7 mouse cellular contexts compared by ENCODE assay signal in genomic region chr14:31018860-31019291, GRCm38 (mm10). TPM values are rescaled to one million over a fixed set of nuclear protein-coding genes. Genes with fewer than 3 reads are reported as not detected.
DNase-seq lines count a peak whose midpoint lies in the region; ATAC-seq lines count a peak whose summit lies in the region.

Gene Pbrm1 (plus strand): TSS chr14:31019138.
Gene Gnl3 (minus strand): TSS chr14:31019152.

- peaks cover 4% of the 10 kb centered on the region for H3K4me1 ChIP-seq in embryonic facial prominence, embryonic 11.5 days (ENCODE audit: control insufficient read depth, insufficient read depth, low read length)
- peaks cover 9% of the 10 kb centered on the region for H3K4me1 ChIP-seq in limb, embryonic 11.5 days (ENCODE audit: control insufficient read depth, insufficient read depth, low read length)
- H3K4me1 ChIP-seq in midbrain, embryonic 14.5 days (ENCODE audit: control insufficient read depth, insufficient read depth, low read length): peaks cover 18% of the 10 kb centered on the region

- H3K27ac ChIP-seq in embryonic facial prominence, embryonic 11.5 days (replicated peaks; ENCODE audit: low read depth, low read length): peak within 1 kb of the TSS; percentile 96
- H3K27ac ChIP-seq in limb, embryonic 11.5 days (replicated peaks; ENCODE audit: low read depth, low read length): peak within 1 kb of the TSS; percentile 97
- peak within 1 kb of the TSS; percentile 99 for H3K27ac ChIP-seq in midbrain, embryonic 14.5 days (replicated peaks; ENCODE audit: low read depth, low read length)

- peaks cover 9% of the 10 kb centered on the region for H3K36me3 ChIP-seq in embryonic facial prominence, embryonic 11.5 days (replicated peaks; ENCODE audit: control insufficient read depth, insufficient read depth, low read depth, low read length)
- peaks cover 19% of the 10 kb centered on the region for H3K36me3 ChIP-seq in limb, embryonic 11.5 days (ENCODE audit: control insufficient read depth, insufficient read depth, low read length)
- peaks cover 47% of the 10 kb centered on the region for H3K36me3 ChIP-seq in midbrain, embryonic 14.5 days (ENCODE audit: control insufficient read depth, insufficient read depth, low read length)

- no peaks in the 10 kb centered on the region for H3K27me3 ChIP-seq in embryonic facial prominence, embryonic 11.5 days (ENCODE audit: control insufficient read depth, insufficient read depth, low read length)
- H3K27me3 ChIP-seq in limb, embryonic 11.5 days (ENCODE audit: control insufficient read depth, insufficient read depth, low read length): no peaks in the 10 kb centered on the region
- H3K27me3 ChIP-seq in midbrain, embryonic 14.5 days (ENCODE audit: control insufficient read depth, insufficient read depth, low read length): no peaks in the 10 kb centered on the region

- peak within 1 kb of the TSS; percentile 55 for H3K4me2 ChIP-seq in embryonic facial prominence, embryonic 11.5 days (ENCODE audit: low read depth, low read length)
- peak within 1 kb of the TSS; percentile 49 for H3K4me2 ChIP-seq in limb, embryonic 11.5 days (ENCODE audit: low read depth, severe bottlenecking)
- H3K4me2 ChIP-seq in midbrain, embryonic 14.5 days (ENCODE audit: low read length): peak within 1 kb of the TSS; percentile 82

- H3K9ac ChIP-seq in embryonic facial prominence, embryonic 11.5 days (replicated peaks; ENCODE audit: low read length): peak within 1 kb of the TSS; percentile 98
- H3K9ac ChIP-seq in limb, embryonic 11.5 days (ENCODE audit: low read length): peak within 1 kb of the TSS; percentile 97
- peak within 1 kb of the TSS; percentile 92 for H3K9ac ChIP-seq in midbrain, embryonic 14.5 days (replicated peaks; ENCODE audit: low read length)

- H3K9me3 ChIP-seq in embryonic facial prominence, embryonic 11.5 days (replicated peaks; ENCODE audit: control insufficient read depth, low read length): no peaks in the 10 kb centered on the region
- no peaks in the 10 kb centered on the region for H3K9me3 ChIP-seq in limb, embryonic 11.5 days (ENCODE audit: control insufficient read depth, low read length)
- no peaks in the 10 kb centered on the region for H3K9me3 ChIP-seq in midbrain, embryonic 14.5 days (ENCODE audit: control insufficient read depth, low read length)

- DNase-seq in adrenal gland, postnatal 14 days: peak; percentile 99
- DNase-seq in embryonic facial prominence, embryonic 11.5 days (ENCODE audit: low spot score): peak; percentile 97
- peak; percentile 100 for DNase-seq in heart, adult 11 months
- peak; percentile 97 for DNase-seq in kidney, adult 18-20 months
- DNase-seq in limb, embryonic 11.5 days (ENCODE audit: low spot score): peak; percentile 97
- peak; percentile 98 for DNase-seq in midbrain, embryonic 14.5 days
- peak; percentile 95 for DNase-seq in spleen, adult 18-20 months

- ATAC-seq in embryonic facial prominence, embryonic 11.5 days (replicated peaks; ENCODE audit: insufficient number of reproducible peaks, low FRiP score, low TSS enrichment, low read depth): peak; percentile 92
- peak; percentile 90 for ATAC-seq in limb, embryonic 11.5 days (ENCODE audit: insufficient number of reproducible peaks, low FRiP score, low TSS enrichment, low read depth)
- peak; percentile 94 for ATAC-seq in midbrain, embryonic 14.5 days (ENCODE audit: low FRiP score, low TSS enrichment)

- peak within 1 kb of the TSS; percentile 83 for H3K4me3 ChIP-seq in embryonic facial prominence, embryonic 11.5 days (ENCODE audit: low read depth, low read length)
- peak within 1 kb of the TSS; percentile 64 for H3K4me3 ChIP-seq in limb, embryonic 11.5 days (ENCODE audit: low read depth, low read length)
- H3K4me3 ChIP-seq in midbrain, embryonic 14.5 days (replicated peaks; ENCODE audit: low read depth, low read length): peak within 1 kb of the TSS; percentile 72

- WGBS in embryonic facial prominence, embryonic 11.5 days: 0% methylated on average over 41 of the region's 53 CpGs
- under 1% methylated on average over 51 of the region's 53 CpGs for WGBS in limb, embryonic 11.5 days
- WGBS in midbrain, embryonic 14.5 days: under 1% methylated on average over 52 of the region's 53 CpGs

RNA-seq across cellular contexts. Expression of gene Pbrm1, which starts in this region (rescaled TPM):
- 59.7 and 59.9 TPM in 2 replicates for total RNA-seq in adrenal gland, postnatal 14 days (2021)
- 123 and 125 TPM in 2 replicates for polyA plus RNA-seq in embryonic facial prominence, embryonic 11.5 days (2014; fragmentation: Nextera tagmentation; extraction: Ambion mirVana)
- polyA plus RNA-seq in limb, embryonic 11.5 days (2014; fragmentation: Nextera tagmentation; extraction: Ambion mirVana): 135 and 136 TPM in 2 replicates
- polyA plus RNA-seq in midbrain, embryonic 14.5 days (2014; fragmentation: Nextera tagmentation; extraction: Ambion mirVana): 120 and 136 TPM in 2 replicates

RNA-seq across cellular contexts. Expression of gene Gnl3, which starts in this region (rescaled TPM):
- total RNA-seq in adrenal gland, postnatal 14 days (2021): 87.7 and 93.9 TPM in 2 replicates
- 113 and 129 TPM in 2 replicates for polyA plus RNA-seq in embryonic facial prominence, embryonic 11.5 days (2014; fragmentation: Nextera tagmentation; extraction: Ambion mirVana)
- polyA plus RNA-seq in limb, embryonic 11.5 days (2014; fragmentation: Nextera tagmentation; extraction: Ambion mirVana): 126 and 129 TPM in 2 replicates
- 44.5 and 49.7 TPM in 2 replicates for polyA plus RNA-seq in midbrain, embryonic 14.5 days (2014; fragmentation: Nextera tagmentation; extraction: Ambion mirVana)

Comparison
In these comparisons a context has a peak if more than half of its experiments do, and no peak if none do; other contexts are left out.
1. Peak in every context shown above with its lines: DNase-seq, ATAC-seq, H3K4me3 ChIP-seq and H3K27ac ChIP-seq.